Mouse (Mus musculus) c-Kit-positive CD71-negative TER-119-negative erythroid progenitor cells, embryonic 14.5 days (primary cell): ENCODE results near the gene Sema6d.

Experiments used
- DNase-seq: peaks from one replicate; pipeline ENCODE4 v3.0.0-alpha.2; 2013; ENCODE audit warnings: low read depth

Gene Sema6d

DNA sequence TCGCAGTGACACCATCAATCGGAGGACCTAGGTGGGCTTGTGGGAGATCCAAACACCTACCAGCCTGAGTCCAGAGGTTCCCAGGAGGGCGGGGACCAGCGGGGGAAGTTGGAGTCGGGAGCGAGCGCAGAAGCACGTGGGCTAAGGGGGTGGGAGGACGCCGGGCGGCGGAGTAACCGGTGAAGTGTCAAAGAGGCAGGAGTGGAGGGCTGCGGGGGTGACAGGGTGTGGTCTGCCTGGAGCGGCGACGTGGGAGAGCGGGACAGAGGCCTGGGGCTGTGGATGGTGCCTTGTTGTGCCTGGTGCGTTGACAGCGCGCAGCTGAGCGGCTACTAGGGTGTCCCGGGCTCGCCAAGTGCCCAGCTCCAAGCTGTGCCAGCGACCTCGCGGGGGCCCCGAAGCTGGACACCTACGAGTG lies at the start of gene Sema6d:
Gene Sema6d, plus strand, starts transcription at position 157 of the 418 bp plus-strand sequence.
- no peak for DNase-seq

DNA sequence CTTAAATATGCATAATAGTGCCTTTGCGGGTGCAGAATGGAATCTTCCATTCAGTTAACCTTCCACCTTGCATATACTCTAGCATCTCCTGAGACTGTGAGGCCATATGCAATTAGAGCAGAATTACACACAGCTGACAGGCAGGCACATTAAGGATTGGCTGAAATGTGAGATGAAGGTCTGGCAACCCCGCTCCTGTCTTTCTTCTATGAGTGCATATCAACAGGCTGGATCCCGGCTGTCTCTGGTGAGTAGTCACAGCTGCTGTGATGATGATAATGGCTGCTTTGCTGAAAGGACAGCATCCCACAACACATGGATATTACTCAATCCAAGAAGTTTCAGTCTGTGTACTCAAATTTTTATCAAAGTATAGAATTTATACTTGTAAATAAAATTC lies 29.9 kb upstream of the Sema6d start:
- no peak for DNase-seq

DNA sequence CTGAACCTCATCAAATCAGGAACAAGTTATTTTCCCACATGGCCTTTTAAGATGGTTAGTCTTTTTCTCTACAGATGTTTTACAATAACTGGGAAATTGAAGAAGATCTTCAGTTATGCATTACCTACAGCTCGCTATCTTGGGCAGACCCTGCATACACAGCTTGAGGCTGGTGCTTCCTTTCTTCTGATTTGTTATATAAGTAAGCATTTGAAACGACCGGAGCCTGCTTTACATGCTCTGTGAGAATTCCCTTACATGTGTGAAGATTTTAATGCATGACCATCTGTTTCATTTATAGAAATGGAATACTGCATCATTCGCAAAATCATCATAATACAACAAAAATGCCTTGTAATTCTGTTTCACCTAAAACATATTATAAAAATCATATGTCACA lies 21.4 kb upstream of the Sema6d start:
- no peak for DNase-seq

DNA sequence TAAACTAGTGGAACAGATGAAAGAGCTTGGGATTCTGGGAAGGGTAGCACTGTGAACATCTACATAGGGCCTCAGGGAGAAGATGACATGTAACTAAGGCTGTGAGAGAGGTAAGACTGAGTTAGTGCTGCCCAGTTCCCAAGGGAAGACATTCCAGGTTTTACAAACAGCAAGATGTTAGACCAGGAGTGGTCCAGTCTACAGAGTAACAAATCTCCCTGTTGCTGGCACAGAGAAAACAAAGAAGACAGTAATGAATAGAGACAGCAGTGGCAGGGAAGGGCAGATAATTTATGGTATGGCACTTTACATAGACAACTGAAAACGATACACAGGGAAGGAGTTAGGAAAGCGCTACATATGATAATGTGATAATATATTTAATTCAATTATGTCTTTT lies 19.1 kb upstream of the Sema6d start:
- no peak for DNase-seq

DNA sequence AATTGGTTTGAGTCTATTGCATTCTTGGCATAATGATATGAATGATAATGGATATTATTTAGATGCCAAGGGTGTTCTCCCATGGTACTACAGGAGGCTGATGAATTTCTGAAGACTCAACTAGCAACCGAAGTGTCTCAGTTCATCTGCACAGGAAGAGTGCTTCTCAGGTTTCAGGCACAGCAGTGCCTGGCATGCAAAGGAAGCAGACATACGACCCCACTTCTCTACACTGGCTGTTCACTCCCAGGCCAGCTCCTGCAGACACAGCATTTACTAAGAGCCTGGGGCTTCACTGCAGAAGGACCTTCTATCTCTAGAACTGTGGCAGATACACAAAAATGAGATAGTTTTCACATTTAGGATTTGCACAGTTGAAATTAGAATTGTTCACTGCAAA lies 18.4 kb upstream of the Sema6d start:
- no peak for DNase-seq

DNA sequence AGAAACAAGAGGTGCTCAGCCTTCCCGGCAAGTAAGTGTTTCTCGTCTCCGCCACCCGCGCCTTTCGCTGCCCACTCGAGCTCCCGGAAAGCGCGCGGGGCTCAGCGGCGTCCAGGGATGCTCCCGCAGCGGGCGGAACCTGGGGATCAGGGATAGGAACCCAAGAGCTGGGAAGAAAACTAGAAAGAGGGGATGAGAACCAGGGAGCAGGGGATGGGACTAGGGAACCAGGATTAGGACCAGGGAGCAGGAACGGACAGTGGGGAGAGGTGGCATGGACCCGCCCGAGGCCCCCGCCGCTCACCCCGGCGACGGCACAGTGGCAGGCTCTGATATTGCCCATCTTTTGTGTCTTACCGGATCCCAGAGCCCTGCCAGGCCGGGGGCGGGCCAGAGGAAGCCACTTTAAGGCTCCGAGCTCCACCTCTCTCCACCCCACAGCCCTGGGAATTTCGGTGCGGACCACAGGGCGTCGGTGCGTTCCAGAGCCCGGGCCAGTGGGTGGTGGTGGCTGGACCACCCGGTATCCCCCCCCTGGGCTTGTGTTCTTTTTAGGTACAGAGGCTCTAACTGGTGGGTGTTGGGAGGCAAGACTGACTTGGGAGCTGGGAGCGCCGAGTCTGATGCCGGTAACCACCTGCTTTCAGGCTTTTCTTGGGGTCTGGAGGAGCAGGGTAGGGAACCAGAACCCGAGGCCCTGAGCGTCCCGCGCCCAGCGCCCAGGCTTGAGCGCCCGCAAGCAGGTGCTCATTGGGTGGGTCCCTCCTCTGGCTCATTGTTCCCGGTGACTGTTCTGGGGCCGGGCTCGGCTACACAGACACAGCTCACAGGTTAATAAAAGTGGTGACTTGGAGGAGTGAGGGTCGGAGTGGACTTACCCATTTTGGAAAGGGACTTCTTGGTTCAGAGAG lies 717 bp downstream of the Sema6d start:
- no peak for DNase-seq

DNA sequence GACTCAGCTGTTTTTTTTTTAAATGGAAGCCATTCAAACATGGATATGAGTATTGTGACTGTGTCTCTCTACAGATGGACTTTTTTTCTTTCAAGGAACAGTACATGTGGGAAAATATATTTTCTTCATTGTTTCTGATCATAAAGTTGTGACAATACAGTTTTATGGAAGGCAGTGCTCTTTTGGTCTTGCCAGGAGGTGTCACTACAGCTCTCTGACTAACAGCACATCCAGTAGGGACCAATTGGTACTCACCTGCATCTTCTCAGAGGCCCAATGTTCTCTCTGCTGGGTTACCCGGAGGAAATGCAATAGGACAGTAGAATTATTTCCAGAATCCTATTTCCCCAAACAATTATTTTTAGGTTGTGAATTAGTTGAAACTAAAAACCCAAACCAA lies 9.9 kb downstream of the Sema6d start:
- no peak for DNase-seq

DNA sequence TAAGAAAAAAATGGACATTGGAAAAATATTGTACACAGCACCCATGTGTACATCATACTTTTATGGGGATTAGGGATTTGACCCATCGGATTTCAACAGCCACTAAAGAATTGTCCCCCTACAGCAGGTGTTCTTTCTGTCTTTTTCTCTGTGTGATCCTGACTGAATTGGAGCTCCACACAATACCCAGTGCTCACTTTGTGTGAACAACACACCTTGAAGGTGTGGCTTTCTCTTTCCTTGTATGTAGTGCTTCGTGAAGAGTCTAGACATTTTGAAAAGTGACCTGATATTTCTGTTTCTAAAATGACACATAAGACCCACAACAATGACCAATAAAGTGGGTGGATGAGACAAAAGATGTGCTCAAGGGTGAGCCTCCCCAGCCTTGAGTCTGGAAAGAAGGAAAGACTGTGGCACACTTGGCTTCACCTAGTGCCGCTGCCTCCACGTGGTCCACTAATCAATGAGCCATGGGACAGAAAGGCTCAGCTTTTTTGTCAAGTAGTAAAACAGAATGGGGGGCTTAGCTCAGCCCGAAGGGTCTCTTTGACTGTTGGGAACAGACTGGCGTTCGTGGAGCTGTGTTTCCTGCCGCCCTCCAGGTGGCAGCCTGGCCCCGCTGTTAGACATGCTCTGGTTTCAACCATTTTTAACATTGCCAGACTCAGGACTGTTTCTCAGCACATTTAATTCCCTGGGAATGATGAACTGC lies 10.9 kb downstream of the Sema6d start:
- no peak for DNase-seq

DNA sequence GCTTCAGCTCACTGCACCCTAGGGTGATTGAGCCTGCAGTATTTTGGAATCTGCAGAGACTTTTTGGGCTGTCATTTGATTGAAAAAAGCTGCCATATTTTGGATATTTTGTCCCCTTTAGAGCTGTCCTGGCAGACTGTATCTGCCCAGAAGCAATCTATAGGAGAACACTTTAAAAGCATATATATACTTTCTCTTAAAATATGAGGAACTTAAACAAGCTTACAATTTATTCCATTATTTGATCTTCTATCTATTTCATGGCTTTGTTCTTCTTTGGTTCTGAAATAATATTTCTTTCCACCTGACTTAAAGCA lies 11.4 kb downstream of the Sema6d start:
- no peak for DNase-seq

DNA sequence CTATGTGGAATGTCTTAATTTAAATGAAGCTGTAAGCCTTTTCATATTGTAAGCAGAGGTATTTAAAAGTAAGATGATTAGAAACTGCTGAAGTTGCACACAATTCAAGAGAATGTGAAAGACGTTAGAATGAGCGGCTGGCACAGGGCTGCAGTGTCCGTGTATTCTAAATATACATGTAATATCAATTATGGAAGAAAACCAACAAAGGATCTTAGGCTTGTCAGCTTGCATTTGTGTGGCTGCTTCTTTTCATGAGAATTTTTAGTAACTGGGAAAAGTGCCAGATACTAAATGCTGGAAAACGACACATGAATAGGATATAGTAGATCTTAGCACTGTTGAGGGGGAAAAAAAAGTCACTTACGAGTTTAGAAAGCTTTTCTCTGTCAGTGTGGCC lies 11.8 kb downstream of the Sema6d start:
- DNase-seq, result no peak

DNA sequence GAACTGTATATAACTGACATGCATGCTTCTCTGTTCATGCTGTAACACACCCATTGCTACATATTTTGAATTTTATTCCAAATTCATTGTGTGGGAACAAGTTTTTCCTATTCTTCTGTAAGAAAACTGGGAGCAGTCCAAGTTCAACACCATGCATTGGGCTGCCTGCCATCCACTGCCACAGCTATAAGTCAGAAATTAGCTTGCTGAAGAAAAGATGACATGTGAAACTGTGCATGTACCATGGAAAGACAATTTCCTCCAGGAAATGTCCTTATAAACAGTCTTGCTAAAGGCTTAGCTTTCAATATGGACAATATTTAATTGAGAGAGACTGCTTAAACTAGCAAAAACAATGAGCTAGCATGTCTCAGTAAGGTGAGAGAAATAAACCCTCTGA lies 13.5 kb downstream of the Sema6d start:
- no peak for DNase-seq

DNA sequence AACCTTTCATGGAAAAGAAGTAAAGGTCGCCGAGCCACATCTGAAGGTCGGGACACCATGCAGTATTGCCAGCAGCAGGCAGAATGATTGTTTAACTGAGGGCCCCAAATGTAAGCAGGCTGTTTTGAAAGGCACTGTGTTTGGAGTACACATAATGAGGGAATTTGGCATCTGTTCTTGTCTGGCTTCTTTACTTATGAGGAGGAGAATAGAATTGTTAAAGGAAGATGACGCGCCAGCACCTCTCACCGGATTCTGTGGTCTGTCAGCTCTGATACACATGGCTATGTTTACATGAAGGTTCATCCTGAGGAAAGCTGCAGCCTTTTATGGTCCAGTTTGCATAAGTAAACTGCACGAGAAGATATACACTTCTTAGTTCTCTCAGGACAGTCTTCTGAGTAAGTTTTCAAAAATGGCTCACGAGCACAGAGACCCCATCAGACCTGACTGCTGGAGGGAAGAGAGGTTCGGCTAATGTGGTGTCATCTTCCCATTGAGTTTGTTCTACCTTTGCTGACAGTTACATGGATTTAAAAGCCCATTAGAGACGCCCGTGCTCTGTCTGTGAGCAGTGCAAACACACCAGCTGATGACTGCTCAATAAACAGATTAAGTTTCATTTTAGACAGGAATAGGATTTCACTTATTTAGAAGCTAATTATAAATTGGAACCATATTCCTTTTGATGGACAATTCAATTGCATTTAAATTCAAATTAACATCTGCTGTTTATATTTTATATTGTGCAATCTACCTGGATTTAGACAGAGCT lies 28.9 kb downstream of the Sema6d start:
- DNase-seq, result no peak

DNA sequence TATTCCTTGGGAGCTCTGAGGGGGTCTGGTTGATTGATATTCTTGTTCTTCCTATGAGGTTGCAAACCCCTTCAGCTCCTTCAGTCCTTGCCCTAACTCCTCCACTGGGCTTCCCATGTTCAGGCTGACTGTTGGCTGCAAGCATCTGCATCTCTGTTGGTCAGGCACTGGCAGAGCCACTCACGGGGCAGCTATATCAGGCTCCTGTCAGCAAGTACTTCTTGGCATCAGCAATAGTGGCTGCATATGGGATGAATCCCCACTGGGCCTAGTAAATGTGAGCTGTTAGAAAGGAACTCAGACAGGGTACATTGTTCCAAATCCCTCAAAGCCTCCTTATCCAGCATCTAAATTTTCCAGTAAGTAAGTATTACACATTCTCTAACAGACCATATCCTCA lies 30.6 kb downstream of the Sema6d start:
- no peak for DNase-seq

DNA sequence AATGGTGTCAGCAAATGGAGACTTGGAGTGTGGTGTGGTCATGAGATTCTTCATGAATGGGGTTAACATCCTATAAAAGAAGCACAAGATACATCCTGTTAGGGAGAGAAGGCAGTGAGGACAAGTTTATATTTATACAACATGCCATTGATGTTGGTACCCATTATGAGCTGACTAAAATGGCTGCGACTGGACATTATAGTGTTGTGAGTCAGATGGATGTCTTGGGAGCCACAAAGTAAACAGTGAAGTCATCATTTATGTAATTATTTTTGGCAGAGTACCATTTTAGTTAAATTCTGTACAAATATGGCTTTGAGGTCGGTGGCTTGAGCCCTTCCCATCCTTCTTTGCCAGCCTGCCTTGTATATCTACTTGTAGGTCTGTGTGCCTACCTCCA lies 31.8 kb downstream of the Sema6d start:
- DNase-seq, result no peak

DNA sequence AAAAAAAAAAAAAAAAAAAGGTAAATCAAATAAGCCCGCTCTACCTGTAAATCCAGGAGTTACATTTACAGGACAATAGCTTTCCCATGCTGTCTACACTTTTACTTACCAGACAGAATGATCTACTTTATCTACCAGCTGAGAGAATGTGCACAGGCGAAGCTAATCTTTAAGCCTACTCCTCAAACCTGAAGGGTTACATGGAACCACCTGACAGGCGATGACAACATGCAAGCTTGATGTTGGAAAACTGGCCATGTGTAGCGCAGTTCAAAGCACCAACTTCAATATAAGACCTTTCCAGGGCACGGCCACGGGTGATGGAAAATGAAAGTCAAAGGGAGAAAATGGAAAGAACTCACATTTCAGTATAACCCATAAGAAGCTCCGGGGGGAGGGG lies 35.7 kb downstream of the Sema6d start:
- no peak for DNase-seq

DNA sequence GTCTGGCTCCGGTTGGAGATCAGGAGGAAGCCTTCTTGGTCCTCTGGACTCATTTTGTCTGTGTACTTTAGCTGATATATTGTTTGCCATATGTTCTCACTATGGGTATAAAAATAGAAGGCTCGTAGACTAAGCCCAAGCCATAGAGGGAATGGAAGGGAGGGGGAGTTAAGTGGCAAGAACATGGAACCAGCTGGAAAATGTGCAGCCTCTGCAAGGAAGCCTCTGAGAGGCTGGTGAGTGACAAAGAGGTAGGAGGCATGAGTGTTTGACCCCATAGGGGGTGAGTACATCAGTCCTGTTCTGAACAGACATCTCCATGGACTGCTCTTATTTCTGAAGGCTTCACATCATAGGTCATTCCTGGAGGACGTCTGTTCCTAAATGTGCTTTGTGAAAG lies 37.1 kb downstream of the Sema6d start:
- no peak for DNase-seq

DNA sequence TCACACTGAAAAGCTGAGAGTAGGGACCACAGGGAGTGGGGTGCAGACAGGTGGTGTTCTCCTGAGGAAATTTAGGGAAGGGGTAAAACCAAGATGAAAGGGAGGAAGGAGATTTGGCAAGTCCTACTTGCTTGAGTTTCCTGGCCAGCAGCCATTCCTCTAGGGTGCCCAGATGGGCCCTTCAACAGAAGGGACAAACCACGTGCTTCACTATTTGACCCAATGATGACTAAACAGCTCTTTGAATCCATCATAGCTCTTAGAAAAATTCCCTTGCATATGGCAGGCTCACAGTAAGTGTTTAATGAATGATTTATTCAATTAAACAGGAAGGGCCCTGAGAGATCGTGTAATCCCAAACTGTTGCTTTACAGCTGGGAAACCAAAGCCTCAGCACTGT lies 41.1 kb downstream of the Sema6d start:
- no peak for DNase-seq

DNA sequence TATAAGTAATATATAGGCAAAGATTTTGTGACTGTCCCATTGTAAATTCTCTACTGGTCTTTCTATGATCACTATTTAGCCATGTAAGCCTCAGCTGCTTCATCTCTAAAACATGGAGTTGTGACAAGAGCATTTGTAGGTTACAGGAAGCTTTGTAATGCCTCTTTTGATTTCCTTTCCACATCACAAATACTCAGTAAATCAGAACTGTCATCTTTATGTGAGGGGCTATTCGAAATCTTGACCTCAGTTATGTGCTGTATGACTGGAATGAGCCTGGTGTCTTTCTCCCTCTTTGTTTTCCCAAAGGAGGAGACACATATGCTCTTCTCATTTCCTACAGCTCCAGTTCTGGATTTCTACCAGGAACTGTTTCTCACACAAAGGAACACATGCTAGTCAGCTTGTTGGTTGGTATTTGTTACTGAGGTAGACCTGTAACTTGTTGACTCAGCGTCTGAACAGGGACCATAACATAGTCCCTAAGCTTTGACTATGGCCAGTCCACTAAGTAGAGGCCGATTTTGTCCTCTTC lies 51.8 kb downstream of the Sema6d start:
- no peak for DNase-seq

DNA sequence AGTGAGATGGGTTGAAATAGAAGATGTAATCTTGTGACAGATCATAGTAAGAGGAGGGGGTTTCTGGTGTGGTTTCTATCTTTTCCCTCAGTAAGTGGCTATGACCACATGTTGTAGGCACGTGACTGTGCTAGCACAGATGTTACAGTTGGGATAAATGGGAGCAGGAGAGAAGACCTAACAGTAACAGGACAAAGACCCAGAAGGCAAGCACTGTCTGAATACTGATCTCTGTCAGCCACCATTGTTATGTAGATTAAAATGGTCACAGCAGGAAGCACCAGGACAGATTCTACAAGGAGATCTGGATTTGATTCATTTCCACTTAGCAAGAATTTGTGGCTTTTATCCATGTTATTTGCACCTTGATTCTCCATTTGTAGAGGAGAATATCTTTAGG lies 55.8 kb downstream of the Sema6d start:
- no peak for DNase-seq

DNA sequence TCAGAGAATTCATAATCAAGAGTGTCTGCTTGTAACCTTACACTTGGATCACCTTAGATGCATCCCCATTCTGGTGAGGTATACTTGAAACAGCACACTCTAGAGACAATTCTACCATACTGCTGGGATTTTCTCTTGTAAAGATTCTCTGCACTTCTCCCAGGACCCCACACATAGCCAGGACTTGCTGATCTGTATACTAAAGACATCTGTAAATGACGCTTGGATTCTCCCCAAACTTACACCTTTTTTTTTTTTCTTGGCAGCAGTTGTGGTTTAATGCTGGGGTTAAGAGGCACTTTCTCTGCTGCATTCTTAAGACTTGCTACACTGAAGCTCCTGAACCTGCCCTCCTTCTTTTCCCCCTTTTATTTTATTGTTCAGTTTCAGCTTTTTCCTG lies 68.4 kb downstream of the Sema6d start:
- no peak for DNase-seq

DNA sequence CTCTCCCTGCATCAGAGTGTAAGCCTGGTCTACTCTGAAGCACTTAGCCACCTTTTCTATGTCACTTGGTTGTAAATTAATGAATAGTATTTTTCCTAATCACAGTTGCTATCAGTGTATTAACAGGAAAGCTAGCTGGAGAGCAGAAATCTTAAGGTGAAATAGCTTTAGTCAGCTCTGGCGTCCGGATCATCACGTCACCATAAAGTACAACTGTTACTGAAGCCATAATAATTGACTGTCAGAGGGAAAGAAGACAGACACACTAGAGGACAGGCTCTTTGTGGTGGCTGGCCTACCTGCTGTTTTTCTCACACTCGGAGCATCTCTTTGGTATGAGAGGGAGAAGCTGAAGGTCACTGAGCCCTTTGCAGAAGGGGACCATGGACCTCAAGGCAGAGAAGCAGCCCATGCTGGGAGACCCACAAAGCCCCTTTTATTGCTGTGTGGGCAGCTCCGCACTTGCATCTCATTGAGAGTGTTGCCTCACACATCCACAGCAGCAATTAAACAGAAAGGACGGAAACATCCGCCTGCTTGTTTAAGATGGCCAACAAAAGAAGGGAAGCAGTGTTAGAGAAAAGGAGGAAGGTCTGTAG lies 72.3 kb downstream of the Sema6d start:
- DNase-seq, result no peak

DNA sequence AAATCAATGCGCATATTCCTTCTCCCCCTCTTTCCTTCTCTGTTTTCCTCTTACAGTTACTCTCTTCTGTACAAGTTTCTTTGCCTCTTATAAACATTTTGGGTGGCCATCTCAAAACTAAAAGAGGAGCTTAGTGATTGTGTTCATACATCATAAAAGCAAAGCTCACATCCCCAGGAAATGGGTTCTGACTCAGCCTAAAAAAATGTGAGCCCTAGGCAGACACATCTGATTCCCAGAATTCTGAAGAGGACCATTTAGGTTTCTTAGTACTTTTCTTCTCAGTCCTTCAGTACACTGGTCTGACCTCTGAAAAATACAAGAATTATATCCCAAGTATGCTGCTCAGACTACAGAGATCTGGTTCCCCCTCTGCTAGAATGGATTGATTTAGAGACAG lies 78.6 kb downstream of the Sema6d start:
- DNase-seq, result no peak
